Mouse (Mus musculus) liver, embryonic 14.5 days (tissue): ENCODE measurements around the gene Ppp1r2.

Experiments
- CTCF ChIP-seq: IDR thresholded peaks from 2 replicates; pipeline ENCODE4 v1.5.1; 2016; ENCODE audit warnings: antibody characterized with exemption, low read depth, control low read depth
- EP300 ChIP-seq: IDR thresholded peaks from 2 replicates; pipeline ENCODE4 v1.6.1; 2016; ENCODE audit warnings: antibody characterized with exemption, low read depth

DNA sequence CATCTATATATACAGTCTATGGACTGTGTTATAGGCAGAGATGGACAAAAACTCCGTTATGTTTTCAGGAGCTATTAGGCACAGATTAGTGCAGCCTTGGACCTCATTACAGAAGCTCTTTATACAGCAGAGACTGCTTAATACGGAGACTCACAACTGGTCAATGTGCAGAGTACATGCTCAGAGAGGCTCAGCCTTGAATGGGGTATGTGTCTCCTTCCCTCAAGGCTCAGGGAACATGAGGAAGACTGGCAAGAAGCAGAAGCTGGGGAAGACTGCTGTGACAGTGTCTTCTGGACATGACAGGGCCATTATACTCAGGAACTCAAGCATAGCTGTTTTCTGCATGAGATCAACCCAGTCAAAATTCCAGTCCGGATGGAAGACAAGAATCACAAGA, 19.4 kb downstream of the Ppp1r2 start:
- TF ChIP-seq CTCF (no peak), EP300 (no peak)
